Mouse (Mus musculus): ENCODE results near the gene Dgkq.

DNA sequence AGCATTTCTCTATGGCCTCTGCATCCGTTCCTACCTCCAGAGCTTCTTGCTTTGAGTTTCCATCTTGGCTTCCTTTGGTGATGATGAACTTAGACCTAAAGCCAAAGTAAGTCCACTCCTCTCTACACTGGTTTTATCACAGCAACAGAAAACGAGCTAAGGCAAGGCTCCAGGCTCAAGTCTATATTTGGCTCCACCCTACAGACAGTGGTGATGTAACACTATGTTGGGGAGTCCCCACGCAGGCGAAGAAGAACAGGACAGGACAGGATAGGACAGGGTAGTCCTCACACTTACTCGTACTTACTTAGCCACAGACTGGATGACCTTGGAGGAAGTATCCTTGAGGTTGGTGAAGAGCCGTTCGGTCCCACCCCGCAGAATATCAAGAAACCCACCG lies 66.9 kb downstream of the Dgkq start:
- TF ChIP-seq CTCF (IDR thresholded peaks at IDR 0.05; ENCODE audit: low read depth, low read length) = no peak
- no peak for TF ChIP-seq TAL1 (conservative IDR thresholded peaks at IDR 0.05; ENCODE audit: low read depth, low read length)
- no peak for TF ChIP-seq GATA1 (IDR thresholded peaks at IDR 0.05; ENCODE audit: borderline replicate concordance, low read length)
- no peak for TF ChIP-seq POLR2AphosphoS5 (IDR thresholded peaks at IDR 0.05; ENCODE audit: insufficient replicate concordance, low read depth, low read length)
- TF ChIP-seq GATA2 (IDR thresholded peaks at IDR 0.05; ENCODE audit: borderline replicate concordance, low read depth, low read length) = no peak
